Mouse (Mus musculus) heart, postnatal 14 days (tissue): Measurements from ENCODE around the gene Mn1. TPM values are rescaled to one million over a fixed set of nuclear protein-coding genes. Genes with fewer than 3 reads are reported as not detected.

ENCODE experiments used
- DNase-seq, 2 experiments: peaks; one replicate each; pipeline ENCODE4 v3.0.0; 2021 to 2022
- intact Hi-C: fragments of 180-260 bp; cut with DNase I; formaldehyde crosslinking; loops from one replicate; pipeline ENCODE4 v1.15.1; 2025
- total RNA-seq, 2 experiments: library from RNA; stranded (reverse); gene quantifications; 2 replicates each; pipeline ENCODE4 v1.2.3; 2021

Gene Mn1
- total RNA-seq, 2 experiments from 2014 or later = 17.3 to 18.3 TPM

DNA sequence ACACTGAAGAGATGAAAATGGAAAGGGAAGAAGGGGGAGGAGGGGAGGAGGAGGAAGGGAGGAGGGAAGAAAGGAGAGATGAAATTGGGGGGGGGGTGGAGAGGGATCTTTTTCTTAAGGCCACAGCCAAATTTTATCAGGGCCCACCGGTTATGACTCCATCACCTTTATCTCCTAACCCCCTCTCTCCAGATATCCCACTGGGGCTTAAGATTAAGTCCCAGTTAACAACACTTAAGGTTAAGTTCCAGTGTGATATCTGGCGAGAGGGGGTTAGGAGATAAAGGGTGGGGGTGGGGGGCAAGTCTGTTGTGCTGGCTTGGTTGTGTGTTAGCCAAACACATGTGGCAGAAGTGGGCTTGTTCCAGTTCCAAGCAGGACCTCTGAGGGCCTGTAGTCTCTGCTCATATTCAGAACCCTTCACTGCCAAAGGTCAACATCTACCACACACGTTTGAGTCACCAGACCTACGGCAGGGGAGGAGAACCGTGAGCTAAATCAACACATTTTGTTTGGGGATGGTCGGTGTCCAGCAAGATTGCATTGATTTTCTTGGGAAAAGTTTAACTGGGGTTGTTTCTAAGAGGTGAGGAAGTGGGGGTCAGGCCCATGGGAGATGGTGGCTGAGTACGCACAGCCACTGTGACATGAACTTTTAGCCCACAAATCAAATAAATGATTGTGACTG lies 52.2 kb downstream of the Mn1 start:
- intact Hi-C loops = no loop called here
- DNase-seq = no peak

DNA sequence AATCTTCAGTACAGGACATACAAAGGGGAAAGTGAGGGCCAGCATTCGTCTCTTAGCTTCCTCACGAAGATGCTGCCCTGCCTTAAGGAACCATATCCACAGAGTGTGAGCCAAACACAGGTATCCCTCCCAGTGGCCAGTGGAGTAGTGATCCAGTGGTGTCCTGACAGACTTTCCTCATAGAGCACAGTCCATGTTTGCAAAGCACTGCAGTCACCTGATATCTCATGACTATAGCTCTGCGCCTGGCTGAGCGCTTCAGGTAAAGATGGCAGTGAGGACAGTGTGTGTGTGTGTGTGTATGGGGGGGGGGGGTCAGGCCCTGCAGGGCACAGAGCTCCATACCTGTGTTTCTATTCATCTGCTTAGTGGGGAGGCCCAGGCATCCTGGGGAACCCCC lies 53.7 kb downstream of the Mn1 start:
- intact Hi-C loops = no loop called here
- no peak for DNase-seq

- intact Hi-C loops = no loop called here
- DNase-seq = peak; percentile 23 to 38
These were observed 56.3 kb downstream of the Mn1 start for GRCm38 (mm10) chr5:111473425-111473824.

DNA sequence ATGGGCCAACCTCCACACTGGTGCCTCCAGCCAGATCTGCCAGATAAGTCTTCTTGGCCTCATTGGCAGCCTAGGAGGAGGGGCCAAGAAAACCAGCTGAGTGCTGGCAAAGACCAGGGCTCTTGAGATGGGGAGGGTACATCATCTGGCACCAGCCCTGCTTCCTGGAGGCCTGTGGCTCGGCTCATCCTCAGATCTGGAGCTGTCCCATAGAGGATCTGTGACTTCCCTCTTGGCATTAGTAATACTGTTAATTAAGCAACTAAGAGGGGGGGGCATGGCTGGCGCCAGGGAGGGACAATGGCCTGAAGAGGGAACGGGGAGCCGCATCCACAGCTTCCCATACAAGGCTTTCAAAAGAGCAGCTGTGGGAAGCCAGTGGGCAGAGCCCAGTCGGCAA lies 58.6 kb downstream of the Mn1 start:
- intact Hi-C loops = no loop called here
- DNase-seq = no peak

GRCm38 (mm10) chr5:111476141-111476540 lies 59.0 kb downstream of the Mn1 start:
- DNase-seq = no peak
- intact Hi-C loops = no loop called here

GRCm38 (mm10) chr5:111485907-111486306 lies 68.7 kb downstream of the Mn1 start:
- DNase-seq = no peak
- intact Hi-C loops = no loop called here

DNA sequence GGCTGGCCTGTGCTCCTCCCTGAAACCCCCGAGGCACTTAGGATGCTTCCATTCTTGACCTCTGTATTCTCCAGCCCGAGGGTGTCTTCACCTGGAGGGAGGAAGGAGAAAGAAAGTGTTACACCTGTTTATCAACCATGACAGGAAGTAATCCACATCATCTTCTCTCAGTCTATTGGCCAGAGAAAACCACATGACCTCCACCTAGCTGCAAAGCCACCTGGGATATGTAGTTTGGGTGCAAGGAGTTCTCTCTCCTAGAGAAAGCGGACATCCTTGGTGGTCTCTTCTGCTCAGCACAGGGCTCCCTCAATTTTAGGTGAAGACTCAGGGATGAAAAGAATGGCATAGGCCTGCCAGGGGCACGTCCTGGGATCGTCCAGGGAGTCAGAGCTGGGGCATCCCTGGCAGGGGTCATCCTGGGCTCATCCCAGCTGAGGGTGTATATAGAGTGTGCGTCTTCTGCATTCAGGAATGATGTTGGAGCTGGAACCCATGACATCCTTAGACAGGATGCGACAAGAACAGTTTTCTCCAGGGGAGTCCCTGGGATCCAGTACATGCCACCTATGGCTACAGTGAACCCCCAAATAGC lies 72.0 kb downstream of the Mn1 start:
- DNase-seq = no peak
- intact Hi-C loops = no loop called here

- peak; percentile 65 to 78 for DNase-seq
These were observed 73.4 kb downstream of the Mn1 start for GRCm38 (mm10) chr5:111490599-111490998.

GRCm38 (mm10) chr5:111491485-111491884 lies 74.3 kb downstream of the Mn1 start:
- peak; percentile 22 to 42 for DNase-seq
- intact Hi-C loops = loop anchor here (5.0 kb wide), 1 partner anchor 131 kb away; no protein-coding TSS in a partner anchor

More at GRCm38 (mm10) chr5:111490599-111490998, 73.4 kb downstream of the Mn1 start:
- intact Hi-C loops = loop anchor here (5.0 kb wide), 1 partner anchor 132 kb away; no protein-coding TSS in a partner anchor

DNA sequence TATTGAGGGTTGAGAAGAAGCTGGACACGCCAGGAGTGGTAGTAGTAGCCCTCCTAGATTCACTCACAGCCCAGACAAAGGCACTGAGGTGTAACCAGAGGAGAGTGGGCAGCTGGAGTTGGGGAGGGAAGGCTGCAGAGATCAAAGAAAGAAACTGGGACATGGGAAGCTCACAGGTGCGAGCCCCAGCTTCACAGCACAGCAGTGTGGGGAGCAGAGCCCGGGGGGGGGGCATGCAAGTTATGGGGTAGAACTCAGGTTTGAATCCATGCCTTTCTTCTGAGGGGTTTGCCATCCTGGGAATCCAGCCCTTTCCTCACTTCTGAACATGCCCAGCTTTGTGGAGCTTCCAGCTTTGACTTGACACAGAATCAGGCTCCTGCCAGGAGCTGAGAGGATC lies 82.9 kb downstream of the Mn1 start:
- no peak for DNase-seq
- intact Hi-C loops = no loop called here

- intact Hi-C loops = no loop called here
- no peak for DNase-seq
These were observed 84.7 kb downstream of the Mn1 start for GRCm38 (mm10) chr5:111501691-111502441.

- intact Hi-C loops = no loop called here
- DNase-seq = no peak
These were observed 88.1 kb downstream of the Mn1 start for GRCm38 (mm10) chr5:111505241-111505640.

GRCm38 (mm10) chr5:111505824-111506223 lies 88.7 kb downstream of the Mn1 start:
- intact Hi-C loops = no loop called here
- DNase-seq = no peak

DNA sequence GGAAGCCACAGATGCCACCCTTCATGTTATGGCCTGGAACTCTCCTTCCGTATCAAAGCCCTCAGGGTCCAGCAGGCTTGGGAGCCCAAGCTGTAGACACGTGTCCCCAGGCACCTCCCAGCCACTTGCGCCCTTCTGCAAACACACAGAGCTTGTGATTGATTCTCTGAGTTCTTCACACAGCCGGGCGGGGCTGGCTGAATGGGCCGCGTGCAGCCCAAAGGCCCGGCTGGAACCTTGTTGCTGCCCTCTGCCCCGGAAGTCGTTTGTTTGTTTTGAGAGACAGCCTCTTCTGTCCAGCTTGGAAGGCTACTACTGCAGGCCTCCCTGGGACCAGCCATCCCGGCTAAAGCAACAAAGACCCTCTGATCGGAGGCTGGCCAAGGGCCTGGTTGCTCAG lies 89.2 kb downstream of the Mn1 start:
- intact Hi-C loops = no loop called here
- DNase-seq = peak; percentile 26 to 46

Other genes with a start within 250 kb of the Mn1 start
- gene Pitpnb, start 86.6 kb upstream of the Mn1 start, total RNA-seq = 10 to 100 TPM; 44.5 to 45.1 TPM